Mouse (Mus musculus) lung, embryonic 15.5 days (tissue): ENCODE results near the gene Acaca. TPM values are rescaled to one million over a fixed set of nuclear protein-coding genes. Genes with fewer than 3 reads are reported as not detected.

Experiments
- ATAC-seq: fragments of 200-750 bp; cut with Nextera tagmentation; 2 replicates; pipeline ENCODE4 v1.8.0; 2017; ENCODE audit warnings: moderate number of reproducible peaks, borderline replicate concordance; ENCODE audit not compliant: low FRiP score, low TSS enrichment; ENCODE audit errors: extremely low read depth
- H3K27ac ChIP-seq: fragments of 300-500 bp; sonication (generic); 2 replicates; pipeline ENCODE4 v1.5.1; 2015; ENCODE audit warnings: moderate library complexity, mild to moderate bottlenecking, inconsistent platforms
- H3K27me3 ChIP-seq: fragments of 300-500 bp; sonication (generic); 2 replicates; pipeline ENCODE4 v1.6.1; 2015; ENCODE audit warnings: inconsistent platforms
- H3K36me3 ChIP-seq: fragments of 300-500 bp; sonication (generic); 2 replicates; pipeline ENCODE4 v1.6.1; 2015; ENCODE audit warnings: inconsistent platforms
- H3K4me1 ChIP-seq: fragments of 300-500 bp; sonication (generic); 2 replicates; pipeline ENCODE4 v1.6.1; 2015; ENCODE audit warnings: inconsistent platforms
- H3K4me2 ChIP-seq: fragments of 300-500 bp; sonication (generic); 2 replicates; pipeline ENCODE4 v1.6.1; 2015; ENCODE audit warnings: inconsistent platforms, mild to moderate bottlenecking, moderate library complexity
- H3K4me3 ChIP-seq: fragments of 300-500 bp; sonication (generic); 2 replicates; pipeline ENCODE4 v1.5.1; 2015; ENCODE audit warnings: mild to moderate bottlenecking, inconsistent platforms
- H3K9ac ChIP-seq: fragments of 300-500 bp; sonication (generic); 2 replicates; pipeline ENCODE4 v1.6.1; 2015; ENCODE audit warnings: inconsistent platforms
- H3K9me3 ChIP-seq: fragments of 300-500 bp; sonication (generic); 2 replicates; pipeline ENCODE4 v1.6.1; 2016; ENCODE audit warnings: inconsistent platforms
- WGBS: fragments of 180-500 bp; shearing (Covaris S2); methylation state at CpG from one replicate; pipeline ENCODE4 v1.1.7; 2015; 5-methylcytosine and 5-hydroxymethylcytosine counted together
- polyA plus RNA-seq: library from polyadenylated mRNA; unstranded; fragments of >200 nt; fragmentation: Nextera tagmentation; extraction: Ambion mirVana; gene quantifications from 2 replicates; pipeline ENCODE4 v1.2.1, GENCODE M21; 2015

Acaca gene
- polyA plus RNA-seq, 1 experiment from 2014 or later: 14.6 TPM

- Histone ChIP-seq H3K4me3 (no peak overlapping the region), H3K4me2 (no peak overlapping the region), H3K4me1 (no peaks in the 10 kb centered on the region), H3K9ac (no peak overlapping the region), H3K27me3 (no peaks in the 10 kb centered on the region), H3K9me3 (no peaks in the 10 kb centered on the region), H3K36me3 (no peaks in the 10 kb centered on the region), H3K27ac (no peak overlapping the region)
- no peak for ATAC-seq
- WGBS: 91% methylated on average over 4 of the region's 4 CpGs
Measured at GRCm38 (mm10) chr11:84156535-84157262, 27.2 kb downstream of the Acaca start.

GRCm38 (mm10) chr11:84164123-84164522 lies 34.7 kb downstream of the Acaca start:
- H3K27ac ChIP-seq: no peak overlapping the region
- no peak overlapping the region for H3K4me3 ChIP-seq
- no peaks in the 10 kb centered on the region for H3K36me3 ChIP-seq
- H3K4me2 ChIP-seq: no peak overlapping the region
- no peak for ATAC-seq
- no peak overlapping the region for H3K9ac ChIP-seq
- no peaks in the 10 kb centered on the region for H3K27me3 ChIP-seq
- H3K4me1 ChIP-seq: no peaks in the 10 kb centered on the region
- no peaks in the 10 kb centered on the region for H3K9me3 ChIP-seq
- WGBS: 77% methylated on average over 6 of the region's 6 CpGs

GRCm38 (mm10) chr11:84164561-84164960 lies 35.1 kb downstream of the Acaca start:
- Histone ChIP-seq H3K9ac (no peak overlapping the region), H3K27ac (no peak overlapping the region), H3K27me3 (no peaks in the 10 kb centered on the region), H3K9me3 (no peaks in the 10 kb centered on the region), H3K4me2 (no peak overlapping the region), H3K4me1 (no peaks in the 10 kb centered on the region), H3K4me3 (no peak overlapping the region), H3K36me3 (no peaks in the 10 kb centered on the region)
- WGBS: 49% methylated on average over 4 of the region's 4 CpGs
- ATAC-seq: no peak

- Histone ChIP-seq H3K36me3 (no peaks in the 10 kb centered on the region), H3K9ac (no peak within 1 kb of the TSS), H3K9me3 (no peaks in the 10 kb centered on the region), H3K27me3 (no peaks in the 10 kb centered on the region), H3K4me1 (no peaks in the 10 kb centered on the region), H3K4me3 (no peak within 1 kb of the TSS), H3K4me2 (no peak within 1 kb of the TSS), H3K27ac (no peak within 1 kb of the TSS)
- 79% methylated on average over 5 of the region's 5 CpGs for WGBS
- ATAC-seq: no peak
Measured at GRCm38 (mm10) chr11:84167046-84167526, 37.6 kb downstream of the Acaca start, which contains the start of gene Gm11437. TSS of gene Gm11437 (minus strand) at chr11:84167476.

- peak overlapping the region; percentile 33; the same call in 1 of the 2 replicates for H3K4me2 ChIP-seq
Measured at GRCm38 (mm10) chr11:84168701-84169288, 39.3 kb downstream of the Acaca start.

GRCm38 (mm10) chr11:84172539-84173435 lies 43.3 kb downstream of the Acaca start:
- Histone ChIP-seq H3K27ac (no peak overlapping the region), H3K4me1 (no peaks in the 10 kb centered on the region), H3K9ac (no peak overlapping the region), H3K9me3 (no peaks in the 10 kb centered on the region), H3K27me3 (no peaks in the 10 kb centered on the region), H3K4me3 (no peak overlapping the region), H3K36me3 (no peaks in the 10 kb centered on the region), H3K4me2 (no peak overlapping the region)
- ATAC-seq: no peak
- WGBS: 64% methylated on average over 11 of the region's 11 CpGs

More at GRCm38 (mm10) chr11:84168701-84169288, 39.3 kb downstream of the Acaca start:
- no peaks in the 10 kb centered on the region for H3K9me3 ChIP-seq
- no peak overlapping the region for H3K4me3 ChIP-seq
- no peaks in the 10 kb centered on the region for H3K27me3 ChIP-seq
- no peak overlapping the region for H3K27ac ChIP-seq
- H3K36me3 ChIP-seq: no peaks in the 10 kb centered on the region
- H3K4me1 ChIP-seq: no peaks in the 10 kb centered on the region
- 20% methylated on average over 7 of the region's 7 CpGs for WGBS
- no peak overlapping the region for H3K9ac ChIP-seq
- no peak for ATAC-seq

GRCm38 (mm10) chr11:84178571-84178970 lies 49.1 kb downstream of the Acaca start:
- no peak for ATAC-seq
- Histone ChIP-seq H3K4me3 (peak overlapping the region; percentile 91; the same call in 1 of the 2 replicates), H3K4me2 (peak overlapping the region; percentile 82), H3K9me3 (no peaks in the 10 kb centered on the region), H3K27ac (no peak overlapping the region), H3K27me3 (no peaks in the 10 kb centered on the region), H3K36me3 (no peaks in the 10 kb centered on the region), H3K4me1 (peaks cover 23% of the 10 kb centered on the region), H3K9ac (peak overlapping the region; percentile 38; the same call in 1 of the 2 replicates)
- 20% methylated on average over 4 of the region's 4 CpGs for WGBS

GRCm38 (mm10) chr11:84179226-84179953 lies 49.9 kb downstream of the Acaca start:
- peak overlapping the region; percentile 64 for H3K9ac ChIP-seq
- H3K27ac ChIP-seq: peak overlapping the region; percentile 89
- H3K36me3 ChIP-seq: no peaks in the 10 kb centered on the region
- H3K4me1 ChIP-seq: peaks cover 23% of the 10 kb centered on the region
- no peaks in the 10 kb centered on the region for H3K27me3 ChIP-seq
- ATAC-seq: peak; percentile 99
- H3K4me2 ChIP-seq: peak overlapping the region; percentile 82
- H3K4me3 ChIP-seq: peak overlapping the region; percentile 91
- 1% methylated on average over 51 of the region's 85 CpGs for WGBS
- H3K9me3 ChIP-seq: no peaks in the 10 kb centered on the region

GRCm38 (mm10) chr11:84179954-84180598 lies 50.6 kb downstream of the Acaca start:
- H3K36me3 ChIP-seq: no peaks in the 10 kb centered on the region
- peak overlapping the region; percentile 89 for H3K27ac ChIP-seq
- ATAC-seq: peak; percentile 33
- H3K9me3 ChIP-seq: no peaks in the 10 kb centered on the region
- H3K4me3 ChIP-seq: peak overlapping the region; percentile 91
- under 1% methylated on average over 42 of the region's 44 CpGs for WGBS
- peaks cover 23% of the 10 kb centered on the region for H3K4me1 ChIP-seq
- H3K27me3 ChIP-seq: no peaks in the 10 kb centered on the region
- peak overlapping the region; percentile 82 for H3K4me2 ChIP-seq
- H3K9ac ChIP-seq: peak overlapping the region; percentile 64

GRCm38 (mm10) chr11:84181286-84181685 lies 51.8 kb downstream of the Acaca start:
- Histone ChIP-seq H3K36me3 (no peaks in the 10 kb centered on the region), H3K4me3 (no peak overlapping the region), H3K27ac (no peak overlapping the region), H3K27me3 (no peaks in the 10 kb centered on the region), H3K4me1 (peaks cover 23% of the 10 kb centered on the region), H3K9ac (no peak overlapping the region), H3K4me2 (peak overlapping the region; percentile 82), H3K9me3 (no peaks in the 10 kb centered on the region)
- ATAC-seq: no peak
- 57% methylated on average over 2 of the region's 2 CpGs for WGBS

GRCm38 (mm10) chr11:84188530-84188929 lies 59.1 kb downstream of the Acaca start:
- no peak overlapping the region for H3K4me2 ChIP-seq
- no peaks in the 10 kb centered on the region for H3K27me3 ChIP-seq
- ATAC-seq: no peak
- no peak overlapping the region for H3K27ac ChIP-seq
- no peaks in the 10 kb centered on the region for H3K9me3 ChIP-seq
- H3K4me1 ChIP-seq: no peaks in the 10 kb centered on the region
- H3K9ac ChIP-seq: no peak overlapping the region
- H3K4me3 ChIP-seq: no peak overlapping the region
- WGBS: 82% methylated on average over 3 of the region's 3 CpGs
- no peaks in the 10 kb centered on the region for H3K36me3 ChIP-seq
